Mouse (Mus musculus) brain, embryonic 14.5 days (tissue): ENCODE measurements at regions not wholly inside any gene's neighbourhood (a gene's known extent, or its start where the extent isn't known, plus 50 kb on each side); places are given as distances from the start of the nearest gene placed in this dataset.

Experiments used
- CTCF ChIP-seq: fragments of 200-500 bp; IDR thresholded peaks from 2 replicates; pipeline ENCODE4 v1.5.1; 2012; ENCODE audit warnings: inconsistent platforms, mild to moderate bottlenecking, moderate library complexity, borderline replicate concordance; ENCODE audit not compliant: insufficient read depth, insufficient read length; ENCODE audit errors: extremely low read depth
- POLR2A ChIP-seq: fragments of 200-500 bp; IDR thresholded peaks from 2 replicates; pipeline ENCODE4 v1.6.1; 2012; ENCODE audit warnings: mild to moderate bottlenecking, inconsistent platforms, borderline replicate concordance; ENCODE audit not compliant: poor library complexity, insufficient read depth, insufficient read length, severe bottlenecking; ENCODE audit errors: extremely low read depth

DNA sequence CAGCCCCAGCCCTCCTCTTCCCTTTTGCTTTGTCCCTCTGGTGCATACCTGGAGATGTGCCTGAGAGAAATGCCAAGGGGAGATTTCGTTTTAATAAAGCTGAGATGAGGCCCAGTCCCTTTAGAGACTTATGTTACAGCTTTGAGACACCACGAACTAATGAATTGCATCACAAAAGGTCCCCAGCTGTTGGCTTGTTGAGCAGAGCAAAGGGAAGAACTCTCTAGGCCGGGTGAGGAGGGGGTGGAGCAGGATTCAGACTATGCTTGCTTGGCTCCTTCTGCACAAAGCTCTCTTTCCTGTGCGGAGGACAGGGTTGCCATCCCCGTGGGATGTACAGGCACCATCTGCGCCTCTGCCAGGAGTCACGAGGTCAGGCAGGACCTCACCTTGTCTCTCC is 345.3 kb upstream of the Castor2 start:
- no peak for TF ChIP-seq CTCF
- no peak for TF ChIP-seq POLR2A
